Mouse (Mus musculus): ENCODE measurements around the gene Arhgap32.

GRCm38 (mm10) chr9:32250486-32250885, 134.6 kb downstream of the Arhgap32 start:
- TF ChIP-seq POLR2A (IDR thresholded peaks at IDR 0.05; ENCODE audit: insufficient read depth, low read length): no peak
- TF ChIP-seq CTCF (IDR thresholded peaks at IDR 0.05; ENCODE audit: low read depth, low read length): no peak
- no peak for TF ChIP-seq EP300 (IDR thresholded peaks at IDR 0.05; ENCODE audit: insufficient read depth, low read depth, low read length)

Data from ES-Bruce4 (cell line).